Mouse (Mus musculus) kidney, adult 2 months (tissue): ENCODE measurements around the gene Gpr146. TPM values are rescaled to one million over a fixed set of nuclear protein-coding genes. Genes with fewer than 3 reads are reported as not detected.
"Not testable (repeated sequence)": the region's sequence is repeated elsewhere in the genome, so short reads cannot be mapped to it uniquely, and the experiment has no call there.

Source experiments
- DNase-seq: peaks from one replicate; pipeline ENCODE4 v3.0.0; 2021
- H3K27ac ChIP-seq: fragments of 200-500 bp; 2 replicates; pipeline ENCODE4 v1.5.1; 2012; ENCODE audit warnings: low read depth, low read length, control low read depth, inconsistent platforms; ENCODE audit not compliant: insufficient read depth
- H3K27me3 ChIP-seq: fragments of 200-500 bp; replicated peaks from 2 replicates; pipeline ENCODE4 v1.6.1; 2012; ENCODE audit warnings: mild to moderate bottlenecking, moderate library complexity, low read length, inconsistent platforms; ENCODE audit not compliant: control insufficient read depth, insufficient read depth
- H3K36me3 ChIP-seq: fragments of 200-500 bp; 2 replicates; pipeline ENCODE4 v1.6.1; 2012; ENCODE audit warnings: mild to moderate bottlenecking, moderate library complexity, low read length, inconsistent platforms; ENCODE audit not compliant: control insufficient read depth, insufficient read depth
- H3K4me1 ChIP-seq: fragments of 200-500 bp; 2 replicates; pipeline ENCODE4 v1.6.1; 2011; ENCODE audit warnings: low read length; ENCODE audit not compliant: control insufficient read depth, insufficient read depth
- H3K4me3 ChIP-seq: fragments of 200-500 bp; 2 replicates; pipeline ENCODE4 v1.5.1; 2011; ENCODE audit warnings: mild to moderate bottlenecking, low read depth, low read length, control low read depth; ENCODE audit not compliant: insufficient read depth
- CTCF ChIP-seq: fragments of 200-500 bp; conservative IDR thresholded peaks from 2 replicates; pipeline ENCODE4 v1.5.1; 2011; ENCODE audit warnings: low read depth, mild to moderate bottlenecking, control low read depth, low read length, moderate library complexity, mixed read lengths; ENCODE audit not compliant: insufficient read depth, insufficient read length
- POLR2A ChIP-seq: fragments of 200-500 bp; IDR thresholded peaks from one replicate; pipeline ENCODE4 v1.6.1; 2011; ENCODE audit warnings: low read depth, low read length, control low read depth
- WGBS: fragments of 180-500 bp; shearing (Covaris S2); methylation state at CpG from one replicate; pipeline ENCODE4 v1.1.7; 2018; 5-methylcytosine and 5-hydroxymethylcytosine counted together
- polyA plus RNA-seq: library from polyadenylated mRNA; depleted of rRNA; stranded (reverse); fragments of >200 nt; gene quantifications from 2 replicates; pipeline ENCODE4 v1.2.3, GENCODE M21; 2012

The Gpr146 gene
- polyA plus RNA-seq, 1 experiment, result 39.1 TPM

DNA sequence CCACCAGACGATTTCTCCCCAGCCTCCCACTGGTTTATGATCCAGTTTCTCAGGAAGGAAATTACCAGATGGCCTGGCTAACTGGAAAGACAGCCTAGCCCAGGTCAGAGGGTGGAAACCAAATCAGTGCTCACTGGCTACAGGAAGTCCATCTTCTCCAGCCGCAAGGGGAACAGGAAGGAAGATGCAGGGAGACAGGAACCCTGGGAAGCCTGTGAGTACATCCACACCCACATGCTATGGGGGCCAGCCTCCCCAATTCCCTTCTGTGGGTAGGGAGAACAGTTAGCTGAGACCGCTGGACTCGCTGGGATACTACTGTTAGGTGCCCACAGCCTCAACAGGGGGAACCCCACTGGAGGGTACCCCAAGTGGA lies 10.7 kb downstream of the Gpr146 start:
- no peak for TF ChIP-seq POLR2A
- TF ChIP-seq CTCF, result no peak
- 42% methylated on average over 4 of the region's 4 CpGs for WGBS
- H3K4me3 ChIP-seq, result no peak overlapping the region
- H3K4me1 ChIP-seq, result peaks cover 47% of the 10 kb centered on the region
- H3K36me3 ChIP-seq, result no peaks in the 10 kb centered on the region
- H3K27me3 ChIP-seq, result no peaks in the 10 kb centered on the region
- peak; percentile 78 for DNase-seq
- peak overlapping the region; percentile 42 for H3K27ac ChIP-seq

DNA sequence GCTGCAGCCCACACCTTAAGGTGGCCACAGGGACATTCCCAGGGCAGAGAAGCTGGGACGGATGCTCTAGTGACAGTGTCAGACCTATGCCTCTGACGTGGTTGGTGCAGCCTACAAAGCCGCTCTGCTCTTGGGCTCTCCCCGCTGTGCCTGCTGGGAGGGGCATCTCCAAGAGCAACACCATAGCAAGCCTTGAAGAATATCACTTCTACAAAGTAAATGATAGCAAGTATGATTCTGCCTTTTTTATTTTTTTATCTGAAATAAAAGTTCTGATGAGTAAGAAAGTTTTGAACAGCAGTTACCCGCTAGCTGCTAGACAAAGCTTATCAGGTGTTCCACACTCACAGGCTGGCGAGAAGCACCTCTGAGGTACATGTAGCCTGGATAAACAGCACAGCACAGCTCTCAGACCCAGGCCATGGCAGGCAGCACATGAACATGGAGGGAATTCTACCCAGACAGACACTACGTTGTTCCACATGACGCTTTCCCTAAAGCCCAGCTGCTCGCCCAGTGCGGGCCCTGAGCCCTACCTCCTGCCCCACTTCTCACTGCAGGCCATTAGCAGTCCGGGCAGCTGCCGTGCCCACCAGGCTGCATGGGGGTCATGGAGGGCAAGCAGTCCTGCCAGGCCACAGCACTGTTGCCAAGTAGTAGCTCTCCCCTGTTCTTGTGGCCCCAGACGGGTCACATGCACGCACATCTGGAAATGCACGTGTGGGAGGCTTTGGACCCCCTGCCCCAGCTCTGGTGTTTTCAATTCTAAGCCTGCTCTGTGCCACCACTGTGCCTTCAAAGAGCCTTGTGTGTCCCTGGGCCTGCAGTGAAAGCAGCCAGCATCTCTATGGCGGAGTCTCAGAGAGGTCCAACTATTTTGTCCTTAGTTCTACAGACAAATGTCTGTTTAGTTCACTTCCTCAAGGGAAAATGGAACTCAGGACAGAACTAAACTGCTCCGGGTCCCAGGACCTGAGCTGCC lies 11.5 kb downstream of the Gpr146 start:
- H3K4me1 ChIP-seq, result peaks cover 41% of the 10 kb centered on the region
- H3K27me3 ChIP-seq, result no peaks in the 10 kb centered on the region
- TF ChIP-seq POLR2A (no peak), CTCF (no peak)
- H3K27ac ChIP-seq, result peak overlapping the region; percentile 42
- DNase-seq, result no peak
- 58% methylated on average over 17 of the region's 17 CpGs for WGBS
- no peaks in the 10 kb centered on the region for H3K36me3 ChIP-seq
- no peak overlapping the region for H3K4me3 ChIP-seq

DNA sequence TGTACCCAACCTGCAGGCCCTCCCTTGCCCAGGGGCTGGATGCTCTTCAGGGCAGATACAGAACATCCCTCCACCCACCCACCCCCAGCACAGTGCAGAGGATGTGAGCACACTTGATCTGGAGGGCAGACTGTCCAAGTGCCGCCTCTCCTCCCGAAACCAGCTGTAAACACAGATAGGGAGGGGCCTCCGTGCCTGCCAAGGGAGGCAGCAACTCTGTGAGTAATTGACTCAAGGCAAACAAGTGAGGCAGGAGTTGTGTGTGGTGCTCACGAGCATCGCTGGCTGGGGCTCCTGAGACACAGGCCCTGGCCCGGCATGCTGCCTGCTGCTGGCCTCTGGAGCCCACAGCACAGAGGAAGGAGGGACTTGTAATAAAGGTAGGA lies 12.2 kb downstream of the Gpr146 start:
- H3K27ac ChIP-seq, result peak overlapping the region; percentile 42; the same call in 1 of the 2 replicates

DNA sequence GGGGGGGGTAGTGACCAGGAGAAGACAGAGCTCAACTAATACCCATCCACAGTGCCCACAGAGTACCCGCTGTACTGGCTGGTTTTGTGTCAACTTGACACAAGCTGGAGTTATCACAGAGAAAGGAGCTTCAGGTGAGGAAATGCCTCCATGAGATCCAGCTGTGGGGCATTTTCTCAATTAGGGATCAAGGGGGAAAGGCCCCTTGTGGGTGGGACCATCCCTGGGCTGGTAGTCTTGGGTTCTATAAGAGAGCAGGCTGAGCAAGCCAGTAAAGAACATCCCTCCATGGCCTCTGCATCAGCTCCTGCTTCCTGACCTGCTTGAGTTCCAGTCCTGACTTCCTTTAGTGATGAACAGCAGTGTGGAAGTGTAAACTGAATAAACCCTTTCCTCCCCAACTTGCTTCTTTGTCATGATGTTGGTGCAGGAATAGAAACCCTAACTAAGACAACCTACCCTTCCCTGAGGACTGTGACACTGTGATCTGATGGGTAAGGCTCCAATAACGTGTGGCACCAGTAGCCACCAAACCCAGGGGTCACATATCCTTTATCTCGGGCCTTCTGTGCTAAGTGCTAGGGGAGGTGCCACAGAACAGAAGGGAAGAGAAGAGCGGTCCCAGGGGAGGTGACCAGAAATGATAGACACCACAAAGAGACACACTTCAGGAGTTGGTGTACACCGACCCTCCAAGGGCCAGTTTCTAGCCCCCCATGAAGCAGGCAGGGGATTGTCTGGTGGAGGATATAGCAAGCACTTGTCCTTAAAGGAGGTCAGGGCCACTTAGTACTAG lies 13.0 kb downstream of the Gpr146 start:
- not testable (repeated sequence) for DNase-seq, H3K4me3 ChIP-seq, H3K27me3 ChIP-seq, H3K36me3 ChIP-seq
- WGBS, result 77% methylated on average over 5 of the region's 5 CpGs
- Histone ChIP-seq H3K27ac (peak overlapping the region; percentile 10), H3K4me1 (peaks cover 32% of the 10 kb centered on the region)

More for the DNA sequence above, 12.2 kb downstream of the Gpr146 start:
- DNase-seq, result peak; percentile 79
- H3K27me3 ChIP-seq, result no peaks in the 10 kb centered on the region
- TF ChIP-seq CTCF (no peak), POLR2A (no peak)
- H3K4me1 ChIP-seq, result peaks cover 39% of the 10 kb centered on the region
- 11% methylated on average over 6 of the region's 6 CpGs for WGBS
- no peaks in the 10 kb centered on the region for H3K36me3 ChIP-seq
- H3K4me3 ChIP-seq, result no peak overlapping the region

DNA sequence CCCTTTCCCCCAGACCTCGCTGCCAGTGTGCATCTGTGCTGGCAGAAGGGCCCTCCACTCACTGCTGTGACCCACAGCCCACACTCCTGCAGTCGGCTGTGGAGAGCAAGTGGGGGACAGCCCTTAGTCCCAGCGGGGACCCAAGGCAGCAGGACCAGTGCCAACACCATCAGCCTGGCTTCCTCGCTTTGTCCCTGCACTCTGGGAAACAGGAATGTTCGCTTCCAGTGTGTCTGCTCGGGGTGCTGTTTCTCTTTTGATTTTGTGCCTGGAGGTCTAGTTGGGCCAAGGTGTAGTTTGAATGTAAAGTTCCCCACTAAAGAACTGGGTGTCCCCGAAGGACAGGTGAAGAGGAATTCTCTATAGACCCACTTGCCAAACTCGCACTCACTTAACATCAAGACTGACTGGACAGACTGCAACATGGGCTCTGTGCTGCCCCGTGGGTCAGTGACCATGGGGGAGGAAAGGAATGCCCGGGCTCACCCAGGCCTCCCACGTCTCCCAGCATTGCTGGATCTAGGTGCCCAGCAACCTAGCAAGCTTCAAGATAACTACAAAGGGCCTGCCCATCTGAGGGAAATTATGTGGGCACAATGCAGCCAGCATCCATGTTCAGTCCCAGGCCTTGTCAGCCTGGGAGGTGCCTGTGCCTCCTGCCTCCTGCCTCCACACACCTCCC lies 14.0 kb downstream of the Gpr146 start:
- Histone ChIP-seq H3K4me3 (no peak overlapping the region), H3K4me1 (peaks cover 27% of the 10 kb centered on the region), H3K27me3 (no peaks in the 10 kb centered on the region), H3K36me3 (no peaks in the 10 kb centered on the region), H3K27ac (peak overlapping the region; percentile 18)
- WGBS, result 36% methylated on average over 11 of the region's 11 CpGs
- no peak for DNase-seq
- TF ChIP-seq POLR2A (no peak), CTCF (no peak)

DNA sequence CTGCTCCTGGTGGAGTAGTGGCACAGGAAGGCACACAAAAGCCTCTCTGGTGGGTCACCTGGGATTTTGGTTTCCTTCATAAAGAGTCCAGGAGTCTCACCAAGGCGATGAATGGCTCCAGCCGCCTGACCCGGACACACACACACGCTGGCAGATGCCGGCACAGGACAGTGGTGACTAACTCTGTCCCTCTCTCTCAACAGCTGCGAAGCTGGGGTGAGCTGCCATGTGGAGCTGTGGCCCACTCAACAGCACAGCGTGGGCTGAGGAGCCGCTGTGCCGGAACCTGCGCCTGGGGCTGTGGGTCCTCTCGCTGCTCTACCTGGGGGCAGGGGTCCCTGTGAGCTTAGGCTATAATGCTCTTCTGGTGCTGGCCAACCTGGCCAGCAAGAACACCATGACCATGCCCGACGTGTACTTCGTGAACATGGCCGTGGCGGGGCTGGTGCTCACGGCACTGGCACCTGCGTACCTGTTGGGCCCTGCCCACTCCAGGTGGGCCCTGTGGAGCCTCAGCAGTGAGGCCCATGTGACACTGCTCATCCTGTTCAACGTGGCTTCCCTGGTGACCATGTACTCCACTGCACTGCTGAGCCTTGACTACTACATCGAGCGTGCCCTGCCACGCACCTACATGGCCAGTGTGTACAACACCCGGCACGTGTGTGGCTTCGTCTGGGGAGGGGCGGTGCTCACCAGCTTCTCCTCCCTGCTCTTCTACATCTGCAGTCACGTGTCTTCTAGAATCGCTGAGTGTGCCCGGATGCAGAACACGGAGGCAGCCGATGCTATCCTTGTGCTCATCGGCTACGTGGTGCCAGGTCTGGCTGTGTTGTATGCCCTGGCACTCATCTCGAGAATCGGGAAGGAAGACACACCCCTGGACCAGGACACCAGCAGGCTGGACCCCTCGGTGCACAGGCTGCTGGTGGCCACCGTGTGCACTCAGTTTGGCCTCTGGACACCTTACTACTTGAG lies 15.0 kb downstream of the Gpr146 start:
- no peaks in the 10 kb centered on the region for H3K36me3 ChIP-seq
- TF ChIP-seq CTCF, result no peak
- no peak for TF ChIP-seq POLR2A
- no peak overlapping the region for H3K27ac ChIP-seq
- 86% methylated on average over 37 of the region's 37 CpGs for WGBS
- no peak overlapping the region for H3K4me3 ChIP-seq
- H3K4me1 ChIP-seq, result peaks cover 24% of the 10 kb centered on the region
- no peaks in the 10 kb centered on the region for H3K27me3 ChIP-seq
- no peak for DNase-seq
